In the genomic region with DNA sequence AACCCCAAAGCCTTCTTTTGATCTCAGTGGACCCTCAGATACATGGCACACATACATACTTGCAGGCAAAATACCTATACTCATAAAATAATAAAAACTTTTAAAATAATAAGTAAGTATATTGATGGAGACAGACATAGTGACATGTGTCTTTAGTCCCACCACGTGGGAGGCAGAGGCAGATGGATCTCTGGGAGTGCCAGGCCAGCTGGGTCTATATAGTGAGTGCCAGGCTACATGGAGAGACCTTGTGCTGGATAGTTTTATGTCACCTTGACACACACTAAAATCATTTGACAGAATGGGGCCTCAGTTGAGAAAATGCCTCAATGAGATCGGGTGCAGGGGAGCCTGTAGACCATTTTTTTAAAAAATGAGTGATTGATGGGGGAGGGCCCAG, we compare ENCODE assay signal across 27 mouse cellular contexts.
"Had no signal": no experiment of that assay in that cellular context is flagged by ENCODE, and none has a peak within 500 bp of the region (broad histone marks: within the 10 kb centered on the region; RNA-seq: fewer than 3 reads in every experiment).

No protein-coding gene starts in this region.

- H3K27me3 ChIP-seq: heart, embryonic 12.5 days; intestine, embryonic 15.5 days; limb, embryonic 12.5 days; liver, embryonic 12.5 days; liver, embryonic 15.5 days had no signal

- DNase-seq: gastrocnemius, adult 2 months; gastrocnemius, postnatal 10 days; gastrocnemius, postnatal 25 days; heart, adult 18-20 months; heart, postnatal 10 days; heart, postnatal 4 days; kidney, adult 18-20 months; kidney, adult 8-10 months; kidney, postnatal 10 days; kidney, postnatal 25 days; kidney, postnatal 4 days; liver; liver, postnatal 0 days had no signal

- H3K36me3 ChIP-seq: heart, embryonic 10.5 days; heart, embryonic 12.5 days; hindbrain, embryonic 10.5 days; hindbrain, embryonic 12.5 days; intestine, embryonic 15.5 days; limb, embryonic 10.5 days; limb, embryonic 12.5 days; liver, embryonic 12.5 days; liver, embryonic 15.5 days had no signal

- H3K9me3 ChIP-seq: heart, embryonic 10.5 days; heart, embryonic 12.5 days; hindbrain, embryonic 10.5 days; hindbrain, embryonic 12.5 days; intestine, embryonic 15.5 days; limb, embryonic 10.5 days; limb, embryonic 12.5 days; liver, embryonic 12.5 days; liver, embryonic 15.5 days had no signal

- H3K4me3 ChIP-seq: gastrocnemius, adult 2 months; heart, embryonic 10.5 days; heart, embryonic 12.5 days; hindbrain, embryonic 10.5 days; hindbrain, embryonic 12.5 days; intestine, embryonic 15.5 days; left cerebral cortex, adult 2 months; limb, embryonic 10.5 days; limb, embryonic 12.5 days; liver, embryonic 12.5 days; liver, embryonic 15.5 days had no signal

- H3K4me2 ChIP-seq: heart, embryonic 12.5 days; hindbrain, embryonic 12.5 days; hindbrain, embryonic 14.5 days; intestine, embryonic 15.5 days; limb, embryonic 12.5 days; liver, embryonic 12.5 days; liver, embryonic 15.5 days had no signal

- ATAC-seq: hindbrain, embryonic 16.5 days; inflammation-experienced regulatory T-cells, adult 6 months; intestine, postnatal 0 days; liver, embryonic 12.5 days; liver, postnatal 0 days had no signal

- H3K9ac ChIP-seq: heart, embryonic 12.5 days; hindbrain, embryonic 12.5 days; hindbrain, embryonic 14.5 days; intestine, embryonic 15.5 days; limb, embryonic 12.5 days; liver, embryonic 12.5 days; liver, embryonic 15.5 days; liver, postnatal 0 days had no signal

- H3K27ac ChIP-seq: gastrocnemius, adult 2 months; heart, embryonic 10.5 days; hindbrain, embryonic 10.5 days; hindbrain, embryonic 12.5 days; hindbrain, embryonic 14.5 days; intestine, embryonic 15.5 days; left cerebral cortex, adult 2 months; limb, embryonic 10.5 days; limb, embryonic 12.5 days had no signal
